In the genomic region with DNA sequence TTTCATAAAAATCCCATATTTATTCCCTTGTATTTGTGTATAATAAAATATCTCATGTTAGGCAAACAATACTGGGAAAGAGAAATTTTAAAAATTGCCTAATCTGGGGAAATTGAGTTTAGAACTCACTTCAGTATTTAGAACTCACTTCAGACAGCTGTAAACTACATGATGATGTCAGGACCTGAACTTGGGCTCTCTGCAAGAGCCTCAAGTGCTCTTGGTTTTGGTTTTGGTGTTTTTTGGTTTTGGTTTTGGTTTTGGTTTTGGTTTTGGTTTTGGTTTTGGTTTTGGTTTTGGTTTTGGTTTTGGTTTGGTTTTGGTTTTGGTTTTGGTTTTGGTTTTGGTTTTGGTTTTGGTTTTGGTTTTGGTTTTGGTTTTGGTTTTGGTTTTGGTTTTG, we compare ENCODE assay signal across 6 mouse cellular contexts.
A peak's percentile ranks its signal among the peaks of the same experiment; 100 is the strongest.
DNase-seq lines count a peak whose midpoint lies in the region; ATAC-seq and TF ChIP-seq lines count a peak whose summit lies in the region.
"Not testable (repeated sequence)": the region's sequence is repeated elsewhere in the genome, so short reads cannot be mapped to it uniquely, and the experiment has no call there.

No protein-coding gene starts in this region.

- H3K27me3 ChIP-seq in CH12.LX (replicated peaks) = not testable (repeated sequence)

- H3K27ac ChIP-seq in CH12.LX (ENCODE audit: insufficient read depth, low read depth) = not testable (repeated sequence)

- in situ Hi-C loops in CH12.LX (cut with MboI; ENCODE audit: low pct_ligation_motif_present, low pct_unique_long_range_greater_than_20kb, low sequenced_read_pairs) = not testable (repeated sequence)

- dilution Hi-C loops in CH12.LX (cut with MboI; ENCODE audit: extremely low pct_ligation_motif_present, extremely low pct_unique_long_range_greater_than_20kb, low sequenced_read_pairs) = not testable (repeated sequence)

- TF ChIP-seq EP300 in CH12.LX (IDR thresholded peaks at IDR 0.05; ENCODE audit: low read length) = not testable (repeated sequence)

- peaks cover 16% of the 10 kb centered on the region for H3K9me3 ChIP-seq in CH12.LX (replicated peaks; ENCODE audit: low read length)

- not testable (repeated sequence) for H3K9ac ChIP-seq in CH12.LX (ENCODE audit: insufficient read depth, low read depth)

- not testable (repeated sequence) for H3K4me3 ChIP-seq in CH12.LX (replicated peaks in 1 of 3; ENCODE audit: low read depth in 2 of 3, low read length in 2 of 3, poor library complexity in 1 of 3)

- H3K4me2 ChIP-seq in CH12.LX (ENCODE audit: insufficient read depth, low read depth, poor library complexity, severe bottlenecking) = not testable (repeated sequence)

- H3K4me1 ChIP-seq in CH12.LX (ENCODE audit: control insufficient read depth in 1 of 2, insufficient read depth in 2 of 2) = not testable (repeated sequence)

- DNase-seq in B cell, adult 2 months = peak; percentile 1
- peak; percentile 12 for DNase-seq in CD4-positive, CD25-positive, alpha-beta regulatory T cell, adult 2 months (ENCODE audit: low read depth, low spot score)
- DNase-seq in CH12.LX (ENCODE audit: extremely low read depth) = peak; percentile 2
- DNase-seq in induced T-regulatory cell, adult 2 months (ENCODE audit: low read depth) = peak; percentile 38
- DNase-seq in naive thymus-derived CD4-positive, alpha-beta T cell, adult 2 months (ENCODE audit: low read depth) = peak; percentile 6

- TF ChIP-seq CTCF in CH12.LX (conservative IDR thresholded peaks at IDR 0.05 in 1 of 2, IDR thresholded peaks at IDR 0.05 in 1 of 2; ENCODE audit: low read depth in 2 of 2, low read length in 2 of 2) = not testable (repeated sequence)

- not testable (repeated sequence) for H3K79me2 ChIP-seq in CH12.LX (replicated peaks; ENCODE audit: control insufficient read depth, extremely low read depth, insufficient read depth, poor library complexity, severe bottlenecking)

- ATAC-seq in megakaryocyte, adult 5-6 weeks (ENCODE audit: poor library complexity, severe bottlenecking) = 0 out of 2 replicates have a peak, but pooled peaks have one; percentile 35

- not testable (repeated sequence) for TF ChIP-seq RAD21 in CH12.LX (IDR thresholded peaks at IDR 0.05; ENCODE audit: low read depth, low read length)

- TF ChIP-seq POLR2A in CH12.LX (IDR thresholded peaks at IDR 0.05; ENCODE audit: low read depth, low read length) = not testable (repeated sequence)

- not testable (repeated sequence) for H3K36me3 ChIP-seq in CH12.LX (replicated peaks in 1 of 2; ENCODE audit: control insufficient read depth in 1 of 2, insufficient read depth in 1 of 2, low read length in 1 of 2)

TF ChIP-seq in CH12.LX, 34 proteins besides CTCF, POLR2A, EP300 and RAD21:
- peak; percentile 73 for TF ChIP-seq ETS1 (conservative IDR thresholded peaks at IDR 0.05; ENCODE audit: low read depth, low read length)
TF ChIP-seq in CH12.LX: peak in this region for 1; not testable (repeated sequence) for 33.
